Mouse (Mus musculus) embryonic fibroblast, embryonic 13.5 days (primary cell): ENCODE measurements around the gene Spaca3.

ENCODE experiments used
- CTCF ChIP-seq: IDR thresholded peaks from 2 replicates; pipeline ENCODE4 v1.5.1; 2011; ENCODE audit warnings: mild to moderate bottlenecking, control low read depth, low read length, moderate library complexity, borderline replicate concordance; ENCODE audit not compliant: insufficient read depth
- POLR2A ChIP-seq: IDR thresholded peaks from 2 replicates; pipeline ENCODE4 v1.6.1; 2011; ENCODE audit warnings: low read depth, mild to moderate bottlenecking, control low read depth, low read length, moderate library complexity

DNA sequence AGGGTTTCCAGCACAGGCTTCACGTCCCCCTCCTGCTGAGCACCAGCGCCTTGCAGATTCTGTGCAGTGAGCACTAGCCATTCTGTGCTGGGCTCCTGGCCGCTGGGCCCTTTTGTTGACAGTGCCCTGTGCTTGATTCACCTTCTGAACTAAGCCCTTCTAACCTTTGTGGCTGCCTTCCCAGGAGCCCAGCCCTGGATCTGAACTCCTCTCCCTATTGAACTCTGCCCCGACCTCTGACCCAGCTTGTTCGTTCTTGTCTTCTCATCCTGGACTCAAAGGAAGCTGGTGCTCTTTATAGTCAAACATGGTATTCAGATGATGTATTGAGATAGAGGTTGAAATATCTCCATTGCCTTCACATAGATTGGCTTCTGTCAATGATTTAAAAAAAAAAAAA lies 10.0 kb upstream of the Spaca3 start:
- TF ChIP-seq CTCF: no peak
- no peak for TF ChIP-seq POLR2A
